Mouse (Mus musculus): Measurements from ENCODE around the gene Pde11a.

DNA sequence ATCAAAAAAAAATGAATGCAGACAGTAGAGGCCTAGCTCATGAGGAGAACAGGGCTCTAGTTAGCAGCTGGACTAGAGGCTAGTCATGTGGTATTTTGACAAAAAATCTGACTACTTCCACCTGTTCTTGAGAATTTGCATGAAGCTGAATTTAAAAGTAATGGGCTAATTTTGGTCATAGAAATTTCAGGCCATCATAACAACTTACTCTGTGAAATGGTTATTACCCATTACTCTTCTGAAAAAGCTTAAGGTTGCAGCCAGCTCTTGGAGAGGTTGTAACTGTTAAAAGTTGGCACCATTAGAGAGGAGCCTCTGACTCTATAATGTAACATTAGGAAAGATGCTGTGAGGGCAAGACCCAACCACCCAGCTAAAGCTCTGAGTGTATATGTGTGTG lies 48.0 kb upstream of the Pde11a start:
- TF ChIP-seq CTCF (IDR thresholded peaks at IDR 0.05; ENCODE audit: control insufficient read depth, insufficient read depth, low read length) (no peak), POLR2A (IDR thresholded peaks at IDR 0.05; ENCODE audit: borderline replicate concordance, control insufficient read depth, low read depth, low read length) (no peak)

Data from bone marrow, adult 2 months (tissue).